Mouse (Mus musculus): ENCODE data around the gene Phpt1. TPM values are rescaled to one million over a fixed set of nuclear protein-coding genes. Genes with fewer than 3 reads are reported as not detected.

Gene Phpt1
- total RNA-seq, 2 experiments from 2014 or later, result 45.8 to 49.0 TPM

Other genes starting within 250 kb of the Phpt1 start
- 10 to 100 TPM; 21.0 to 25.2 TPM for gene Man1b1, start 242.9 kb downstream of the Phpt1 start, total RNA-seq (2021)
- 1 to 10 TPM; 7.9 to 9.5 TPM for gene Dpp7, start 218.9 kb downstream of the Phpt1 start, total RNA-seq (2021)
- 1 to 10 TPM; 9.0 to 9.8 TPM for gene Uap1l1, start 209.5 kb downstream of the Phpt1 start, total RNA-seq (2021)
- 1 to 10 TPM; 2.1 to 3.7 TPM for gene Sapcd2, start 202.9 kb downstream of the Phpt1 start, total RNA-seq (2021)
- 10 to 100 TPM; 29.9 to 30.5 TPM for gene Entpd2, start 179.3 kb downstream of the Phpt1 start, total RNA-seq (2021)
- 10 to 100 TPM; 25.2 to 37.3 TPM for gene Npdc1, start 175.9 kb downstream of the Phpt1 start, total RNA-seq (2021)
- gene Fut7, start 152.0 kb downstream of the Phpt1 start, total RNA-seq (2021), result not detected
- gene Abca2, start 146.5 kb downstream of the Phpt1 start, total RNA-seq (2021), result 10 to 100 TPM; 10.4 to 14.1 TPM
- gene Clic3, start 118.4 kb downstream of the Phpt1 start, total RNA-seq (2021), result under 1 TPM in 1 of 2 experiments, not detected in 1; 0.52 TPM
- 10 to 100 TPM; 23.5 to 25.2 TPM for gene Paxx, start 114.1 kb downstream of the Phpt1 start, total RNA-seq (2021)
- 1 to 10 TPM; 1.7 to 9.6 TPM for gene Ptgds, start 105.2 kb downstream of the Phpt1 start, total RNA-seq (2021)
- gene Lcn12, start 81.3 kb downstream of the Phpt1 start, total RNA-seq (2021), result not detected
- 10 to 100 TPM; 65.5 to 66.7 TPM for gene Fbxw5, start 74.5 kb downstream of the Phpt1 start, total RNA-seq (2021)
- 1 to 10 TPM; 1.4 to 2.0 TPM for gene C8g, start 73.5 kb downstream of the Phpt1 start, total RNA-seq (2021)
- gene Traf2, start 28.3 kb downstream of the Phpt1 start, total RNA-seq (2021), result 10 to 100 TPM; 13.3 to 16.4 TPM
- 100 to 1,000 TPM; 177 to 185 TPM for gene Edf1, start 17.4 kb downstream of the Phpt1 start, total RNA-seq (2021)
- 1 to 10 TPM; 2.7 to 4.1 TPM for gene Mamdc4, start 379 bp downstream of the Phpt1 start, total RNA-seq (2021)
- gene Ajm1, start 6.5 kb upstream of the Phpt1 start, total RNA-seq (2021), result under 1 TPM; 0.14 to 0.38 TPM
- gene Rabl6, start 33.3 kb upstream of the Phpt1 start, total RNA-seq (2021), result 10 to 100 TPM; 49.6 to 58.7 TPM
- not detected for gene Ccdc183, start 42.5 kb upstream of the Phpt1 start, total RNA-seq (2021)
- 10 to 100 TPM; 12.2 to 13.9 TPM for gene Tmem141, start 46.8 kb upstream of the Phpt1 start, total RNA-seq (2021)
- 1 to 10 TPM; 5.6 to 6.5 TPM for gene Fcna, start 52.8 kb upstream of the Phpt1 start, total RNA-seq (2021)
- gene Lcn8, start 77.9 kb upstream of the Phpt1 start, total RNA-seq (2021), result 10 to 100 TPM; 27.7 to 36.4 TPM
- not detected for gene Lcn5, start 82.7 kb upstream of the Phpt1 start, total RNA-seq (2021)
- not detected for gene Lcn6, start 101.6 kb upstream of the Phpt1 start, total RNA-seq (2021)
- not detected for gene Lcn10, start 107.5 kb upstream of the Phpt1 start, total RNA-seq (2021)
- not detected for gene Obp2a, start 124.8 kb upstream of the Phpt1 start, total RNA-seq (2021)
- 10 to 100 TPM; 18.3 to 20.4 TPM for gene Bmyc, start 131.5 kb upstream of the Phpt1 start, total RNA-seq (2021)
- not detected for gene Obp2b, start 161.8 kb upstream of the Phpt1 start, total RNA-seq (2021)
- gene Lcn3, start 190.3 kb upstream of the Phpt1 start, total RNA-seq (2021), result not detected
- not detected for gene Lcn11, start 201.8 kb upstream of the Phpt1 start, total RNA-seq (2021)
- not detected for gene Gm13539, start 207.0 kb upstream of the Phpt1 start, total RNA-seq (2021)
- gene Glt6d1, start 240.6 kb upstream of the Phpt1 start, total RNA-seq (2021), result not detected
- not detected for gene Lcn9, start 247.9 kb upstream of the Phpt1 start, total RNA-seq (2021)